Mouse (Mus musculus): ENCODE results near the gene Fras1. TPM values are rescaled to one million over a fixed set of nuclear protein-coding genes. Genes with fewer than 3 reads are reported as not detected.

Gene Fras1
- polyA plus RNA-seq, 1 experiment from 2014 or later, result 0.81 TPM

DNA sequence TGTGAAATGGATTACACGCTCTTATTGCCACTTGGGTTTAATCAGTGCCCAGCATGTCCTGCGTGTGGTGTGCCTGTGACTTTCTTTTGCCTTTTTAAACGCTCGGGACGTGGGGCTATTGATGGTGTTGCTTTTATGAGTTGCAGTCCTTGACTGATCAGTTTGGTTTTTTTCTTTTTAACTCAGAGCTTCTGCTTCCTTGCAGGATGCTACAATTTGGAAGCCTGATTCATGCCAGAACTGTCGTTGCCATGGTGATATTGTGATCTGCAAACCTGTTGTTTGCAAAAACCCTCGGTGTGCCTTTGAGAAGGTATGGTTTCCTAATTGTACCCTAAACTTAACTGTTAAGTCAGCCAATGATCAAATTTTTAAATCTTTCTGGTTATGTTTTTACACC, 154.5 kb downstream of the Fras1 start:
- Histone ChIP-seq H3K4me1 (replicated peaks) (no peaks in the 10 kb centered on the region), H3K9me3 (replicated peaks) (no peaks in the 10 kb centered on the region), H3K9ac (no peak overlapping the region), H3K27me3 (no peaks in the 10 kb centered on the region), H3K36me3 (replicated peaks) (no peaks in the 10 kb centered on the region), H3K4me2 (no peak overlapping the region), H3K27ac (replicated peaks) (no peak overlapping the region), H3K4me3 (replicated peaks) (no peak overlapping the region)
- ATAC-seq (ENCODE audit: insufficient read depth), result no peak
- 66% methylated on average over 7 of the region's 7 CpGs for WGBS (ENCODE audit: insufficient replicate concordance)

DNA sequence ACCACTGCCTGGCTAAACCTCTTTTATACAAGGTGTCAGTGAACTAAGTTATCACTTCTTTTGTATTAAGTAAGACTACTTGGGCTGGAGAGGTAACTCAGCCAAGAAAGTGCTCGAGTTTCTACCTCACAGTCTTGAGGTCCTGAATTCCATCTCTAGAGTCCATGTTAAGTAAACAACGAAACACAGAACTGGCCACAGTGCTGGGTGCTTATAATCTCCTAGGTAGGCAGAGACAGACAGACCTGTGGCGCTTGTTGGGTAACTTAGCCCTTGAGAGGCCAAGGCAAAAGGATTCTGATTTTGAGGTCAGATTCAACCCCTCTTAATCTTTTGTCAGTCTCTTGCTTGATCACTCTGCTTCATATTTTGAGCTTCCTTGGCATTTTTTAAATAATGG, 156.8 kb downstream of the Fras1 start:
- no peak overlapping the region for H3K4me2 ChIP-seq
- WGBS (ENCODE audit: insufficient replicate concordance), result 48% methylated on average over 3 of the region's 3 CpGs
- no peaks in the 10 kb centered on the region for H3K4me1 ChIP-seq (replicated peaks)
- no peak overlapping the region for H3K4me3 ChIP-seq (replicated peaks)
- no peak overlapping the region for H3K9ac ChIP-seq
- ATAC-seq (ENCODE audit: insufficient read depth), result no peak
- no peak overlapping the region for H3K27ac ChIP-seq (replicated peaks)
- no peaks in the 10 kb centered on the region for H3K9me3 ChIP-seq (replicated peaks)
- H3K27me3 ChIP-seq, result no peaks in the 10 kb centered on the region
- H3K36me3 ChIP-seq (replicated peaks), result no peaks in the 10 kb centered on the region

DNA sequence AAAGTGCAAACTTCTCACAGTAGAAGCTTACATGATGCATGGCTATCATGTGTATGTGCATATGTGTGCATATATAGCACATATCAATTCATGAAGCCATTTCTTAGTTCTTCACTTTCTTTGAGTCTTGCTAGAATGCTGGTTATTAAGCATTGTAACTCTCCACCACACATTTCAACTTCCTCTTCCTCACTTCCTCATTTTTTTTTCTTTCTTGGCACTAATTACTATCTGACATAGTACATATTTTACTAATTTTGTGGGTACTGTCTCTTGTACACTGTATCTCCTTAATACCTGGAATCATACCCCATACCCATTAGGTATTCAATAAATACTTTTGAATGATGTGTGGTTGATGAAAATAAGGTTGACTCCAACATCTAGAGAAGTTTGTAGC, 158.2 kb downstream of the Fras1 start:
- no peak for ATAC-seq (ENCODE audit: insufficient read depth)
- H3K4me1 ChIP-seq (replicated peaks), result no peaks in the 10 kb centered on the region
- no peak overlapping the region for H3K9ac ChIP-seq
- H3K4me2 ChIP-seq, result no peak overlapping the region
- no peak overlapping the region for H3K27ac ChIP-seq (replicated peaks)
- H3K27me3 ChIP-seq, result no peaks in the 10 kb centered on the region
- H3K9me3 ChIP-seq (replicated peaks), result no peaks in the 10 kb centered on the region
- H3K36me3 ChIP-seq (replicated peaks), result no peaks in the 10 kb centered on the region
- H3K4me3 ChIP-seq (replicated peaks), result no peak overlapping the region

DNA sequence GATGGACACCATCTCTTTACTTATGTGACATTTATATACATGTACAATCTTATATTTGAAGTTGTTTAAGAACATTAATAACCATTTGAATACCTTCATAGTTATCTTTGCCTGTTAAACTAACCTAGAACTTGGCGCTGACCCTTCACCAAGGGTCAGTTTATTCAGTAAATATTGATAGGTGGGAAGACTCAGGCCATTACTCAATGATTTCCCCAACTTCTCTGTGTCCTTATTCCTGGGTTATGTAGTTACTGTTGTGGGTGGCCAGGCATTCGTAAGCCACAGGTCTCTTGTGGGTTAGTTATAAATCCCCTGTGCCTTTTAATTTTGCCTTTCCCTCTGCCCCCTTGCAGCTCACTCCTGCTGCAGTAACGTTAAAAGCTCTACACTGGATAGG, 162.8 kb downstream of the Fras1 start:
- no peaks in the 10 kb centered on the region for H3K36me3 ChIP-seq (replicated peaks)
- WGBS (ENCODE audit: insufficient replicate concordance), result 44% methylated on average over 3 of the region's 3 CpGs
- H3K9ac ChIP-seq, result no peak overlapping the region
- H3K27ac ChIP-seq (replicated peaks), result no peak overlapping the region
- H3K27me3 ChIP-seq, result no peaks in the 10 kb centered on the region
- no peaks in the 10 kb centered on the region for H3K4me1 ChIP-seq (replicated peaks)
- H3K4me3 ChIP-seq (replicated peaks), result no peak overlapping the region
- no peaks in the 10 kb centered on the region for H3K9me3 ChIP-seq (replicated peaks)
- ATAC-seq (ENCODE audit: insufficient read depth), result no peak
- H3K4me2 ChIP-seq, result peak overlapping the region; percentile 32

DNA sequence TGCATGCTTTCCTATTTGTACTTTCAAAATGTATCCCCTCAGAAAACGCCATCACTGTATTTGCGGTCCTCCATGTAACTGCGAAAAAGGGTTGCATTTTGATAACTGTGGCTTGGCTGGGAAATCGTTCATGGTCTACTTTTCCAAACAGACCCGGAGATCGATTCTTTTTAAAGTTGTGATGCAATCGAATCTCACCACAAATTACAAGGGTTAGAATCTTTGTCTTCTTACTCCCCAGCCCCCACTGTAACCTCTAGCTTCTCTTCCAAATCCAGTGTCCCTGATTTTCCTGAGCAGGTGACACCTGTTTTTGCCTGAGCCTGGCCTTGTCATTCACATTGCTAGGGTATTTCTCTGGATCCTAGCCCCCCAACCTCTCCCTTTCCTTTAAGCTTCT, 163.2 kb downstream of the Fras1 start:
- Histone ChIP-seq H3K27ac (replicated peaks) (no peak overlapping the region), H3K4me3 (replicated peaks) (no peak overlapping the region), H3K4me2 (peak overlapping the region; percentile 32), H3K36me3 (replicated peaks) (no peaks in the 10 kb centered on the region), H3K9me3 (replicated peaks) (no peaks in the 10 kb centered on the region), H3K27me3 (no peaks in the 10 kb centered on the region), H3K4me1 (replicated peaks) (no peaks in the 10 kb centered on the region), H3K9ac (no peak overlapping the region)
- ATAC-seq (ENCODE audit: insufficient read depth), result no peak
- WGBS (ENCODE audit: insufficient replicate concordance), result 63% methylated on average over 7 of the region's 7 CpGs

DNA sequence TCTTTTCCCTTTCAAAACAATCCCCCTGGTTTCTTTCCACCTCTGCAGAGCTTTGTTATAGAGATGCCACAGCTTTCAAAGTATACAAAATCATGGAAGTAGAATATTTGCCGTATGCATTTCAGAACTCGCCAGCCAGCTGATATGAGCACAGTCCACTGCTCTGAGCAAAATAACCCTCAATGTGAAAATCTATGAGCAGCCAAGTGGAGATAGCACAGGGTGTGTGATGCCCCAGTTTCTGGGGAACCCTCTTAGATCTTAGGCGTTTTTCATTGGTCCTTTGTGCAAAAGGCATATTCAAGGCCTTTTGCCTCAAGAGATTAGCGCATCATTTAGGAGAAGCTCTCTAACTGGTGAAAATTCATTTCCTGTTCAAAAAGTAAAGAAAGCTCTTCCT, 170.4 kb downstream of the Fras1 start:
- ATAC-seq (ENCODE audit: insufficient read depth), result no peak
- WGBS (ENCODE audit: insufficient replicate concordance), result 64% methylated on average over 4 of the region's 4 CpGs

DNA sequence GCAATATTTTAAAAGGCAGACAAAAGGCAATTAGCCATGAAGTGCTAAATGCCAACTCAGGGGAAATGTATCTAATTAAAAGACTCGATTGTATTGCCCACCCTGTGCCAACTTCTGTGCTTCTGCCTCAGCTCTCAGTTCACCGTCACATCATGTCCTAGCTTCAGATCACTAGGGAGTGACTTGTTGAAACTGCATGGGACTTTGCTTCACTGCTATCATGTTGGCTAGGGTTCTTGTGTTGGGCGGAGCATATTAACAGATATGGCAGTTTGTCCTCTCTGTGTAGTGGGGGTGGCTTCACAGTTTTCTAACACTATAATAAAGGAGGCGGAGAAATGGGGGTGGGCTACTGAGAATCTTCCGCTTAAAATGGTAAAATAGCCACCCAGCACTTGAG, 172.2 kb downstream of the Fras1 start:
- Histone ChIP-seq H3K4me3 (replicated peaks) (no peak overlapping the region), H3K4me1 (replicated peaks) (no peaks in the 10 kb centered on the region), H3K36me3 (replicated peaks) (no peaks in the 10 kb centered on the region), H3K27ac (replicated peaks) (no peak overlapping the region), H3K9ac (no peak overlapping the region), H3K4me2 (no peak overlapping the region), H3K9me3 (replicated peaks) (no peaks in the 10 kb centered on the region), H3K27me3 (no peaks in the 10 kb centered on the region)
- 63% methylated on average over 5 of the region's 5 CpGs for WGBS (ENCODE audit: insufficient replicate concordance)
- ATAC-seq (ENCODE audit: insufficient read depth), result no peak

More for the DNA sequence above, 170.4 kb downstream of the Fras1 start:
- Histone ChIP-seq H3K9ac (no peak overlapping the region), H3K4me2 (no peak overlapping the region), H3K36me3 (replicated peaks) (no peaks in the 10 kb centered on the region), H3K4me1 (replicated peaks) (no peaks in the 10 kb centered on the region), H3K27me3 (no peaks in the 10 kb centered on the region), H3K27ac (replicated peaks) (no peak overlapping the region), H3K4me3 (replicated peaks) (no peak overlapping the region), H3K9me3 (replicated peaks) (no peaks in the 10 kb centered on the region)

DNA sequence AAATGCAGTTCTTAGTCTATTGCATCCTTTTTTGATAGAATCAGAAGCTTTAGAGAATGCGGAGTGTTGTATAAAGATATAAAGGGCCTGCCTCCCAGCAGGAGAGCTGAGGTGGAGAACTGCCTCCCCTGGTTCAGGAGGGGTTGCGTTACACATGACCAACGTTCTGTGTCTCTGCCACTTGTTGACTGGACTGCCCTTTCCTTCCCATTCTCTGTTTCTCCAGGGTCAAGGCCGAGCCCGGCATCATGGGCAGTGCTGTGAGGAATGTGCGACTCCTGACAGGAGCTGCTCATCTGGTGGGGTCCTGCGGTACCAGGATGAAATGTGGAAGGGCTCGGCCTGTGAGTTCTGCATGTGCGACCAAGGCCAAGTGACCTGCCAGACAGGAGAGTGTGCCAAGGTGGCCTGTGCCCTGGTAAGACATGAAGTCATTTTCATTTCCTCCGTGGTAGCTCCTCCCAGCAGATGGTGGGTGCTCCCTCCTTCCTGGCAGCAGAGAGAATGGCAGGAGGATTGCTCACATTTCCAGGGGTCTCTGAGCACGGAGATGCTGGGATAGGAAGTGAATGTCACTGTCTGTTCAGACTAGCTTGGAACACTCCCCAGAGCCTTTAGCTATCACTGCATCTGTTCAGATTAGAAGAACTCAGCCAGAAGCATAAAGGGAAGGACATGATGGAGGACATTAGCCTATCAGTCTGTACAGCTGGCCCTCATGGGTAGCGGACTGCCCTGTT, 181.4 kb downstream of the Fras1 start:
- H3K9ac ChIP-seq, result no peak overlapping the region
- H3K4me3 ChIP-seq (replicated peaks), result no peak overlapping the region
- H3K36me3 ChIP-seq (replicated peaks), result no peaks in the 10 kb centered on the region
- no peak overlapping the region for H3K27ac ChIP-seq (replicated peaks)
- no peaks in the 10 kb centered on the region for H3K4me1 ChIP-seq (replicated peaks)
- WGBS (ENCODE audit: insufficient replicate concordance), result 69% methylated on average over 12 of the region's 12 CpGs
- H3K9me3 ChIP-seq (replicated peaks), result no peaks in the 10 kb centered on the region
- H3K4me2 ChIP-seq, result no peak overlapping the region
- ATAC-seq (ENCODE audit: insufficient read depth), result no peak
- no peaks in the 10 kb centered on the region for H3K27me3 ChIP-seq

DNA sequence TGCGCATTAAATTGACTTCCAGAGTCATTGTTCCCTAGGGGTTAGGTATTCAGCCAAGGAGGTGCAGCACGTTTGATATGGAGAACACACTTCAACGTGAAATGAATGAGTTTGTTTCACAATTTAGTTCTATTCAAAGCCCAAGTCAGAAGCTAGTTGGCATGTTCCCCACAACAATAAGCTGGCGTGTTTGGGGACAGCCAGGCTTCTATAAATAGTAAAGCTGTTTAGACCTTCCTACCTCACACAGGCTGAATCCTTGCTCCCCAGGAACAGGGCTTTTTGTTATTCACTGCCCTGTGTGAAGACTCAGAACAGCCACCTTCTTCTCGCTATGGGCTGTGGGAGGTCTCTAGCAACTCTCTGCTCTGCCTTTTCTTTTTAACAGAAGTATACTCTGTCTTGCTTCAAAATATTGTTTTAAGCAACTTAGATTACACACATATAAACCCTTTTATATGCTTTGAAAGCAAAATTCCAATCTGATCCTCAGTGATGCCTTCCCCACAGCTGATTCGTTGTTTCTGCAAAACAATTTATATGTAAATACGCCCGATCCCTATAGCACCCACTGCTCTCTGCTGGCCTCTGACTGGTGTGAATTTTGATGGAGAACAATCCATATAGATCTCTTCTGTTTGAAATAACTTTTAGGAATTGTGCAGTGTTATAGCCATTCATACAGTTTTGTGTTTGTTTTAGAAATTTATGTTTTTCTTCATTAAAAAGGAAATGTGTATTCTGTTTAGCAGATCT, 184.5 kb downstream of the Fras1 start:
- no peaks in the 10 kb centered on the region for H3K36me3 ChIP-seq (replicated peaks)
- 46% methylated on average over 8 of the region's 8 CpGs for WGBS (ENCODE audit: insufficient replicate concordance)
- H3K9ac ChIP-seq, result no peak overlapping the region
- no peaks in the 10 kb centered on the region for H3K4me1 ChIP-seq (replicated peaks)
- H3K4me2 ChIP-seq, result no peak overlapping the region
- H3K9me3 ChIP-seq (replicated peaks), result no peaks in the 10 kb centered on the region
- H3K27me3 ChIP-seq, result no peaks in the 10 kb centered on the region
- no peak overlapping the region for H3K4me3 ChIP-seq (replicated peaks)
- no peak for ATAC-seq (ENCODE audit: insufficient read depth)
- H3K27ac ChIP-seq (replicated peaks), result no peak overlapping the region

DNA sequence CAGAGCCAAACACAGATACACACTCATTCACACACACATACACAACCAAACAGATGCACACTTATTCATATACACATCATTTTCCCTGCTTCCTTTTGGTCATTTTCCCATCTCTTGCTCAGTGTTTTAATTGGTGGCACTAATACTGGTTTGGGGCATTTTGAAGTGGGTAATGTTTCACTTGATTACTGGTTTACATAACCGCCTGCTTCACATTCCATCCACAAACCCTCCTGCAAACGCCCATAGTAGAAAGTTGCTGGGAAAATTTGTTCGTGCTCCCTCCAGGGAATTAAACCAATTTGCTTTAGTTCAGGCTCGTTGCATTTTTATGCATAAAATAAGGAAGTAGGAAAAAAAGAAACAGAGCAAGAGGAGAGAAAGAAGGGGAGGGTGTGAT, 200.8 kb downstream of the Fras1 start:
- WGBS (ENCODE audit: insufficient replicate concordance), result 57% methylated on average over 4 of the region's 4 CpGs
- H3K9ac ChIP-seq, result no peak overlapping the region
- no peak overlapping the region for H3K27ac ChIP-seq (replicated peaks)
- H3K4me1 ChIP-seq (replicated peaks), result no peaks in the 10 kb centered on the region
- H3K4me2 ChIP-seq, result no peak overlapping the region
- no peak for ATAC-seq (ENCODE audit: insufficient read depth)
- no peak overlapping the region for H3K4me3 ChIP-seq (replicated peaks)
- H3K9me3 ChIP-seq (replicated peaks), result no peaks in the 10 kb centered on the region
- no peaks in the 10 kb centered on the region for H3K36me3 ChIP-seq (replicated peaks)
- no peaks in the 10 kb centered on the region for H3K27me3 ChIP-seq

DNA sequence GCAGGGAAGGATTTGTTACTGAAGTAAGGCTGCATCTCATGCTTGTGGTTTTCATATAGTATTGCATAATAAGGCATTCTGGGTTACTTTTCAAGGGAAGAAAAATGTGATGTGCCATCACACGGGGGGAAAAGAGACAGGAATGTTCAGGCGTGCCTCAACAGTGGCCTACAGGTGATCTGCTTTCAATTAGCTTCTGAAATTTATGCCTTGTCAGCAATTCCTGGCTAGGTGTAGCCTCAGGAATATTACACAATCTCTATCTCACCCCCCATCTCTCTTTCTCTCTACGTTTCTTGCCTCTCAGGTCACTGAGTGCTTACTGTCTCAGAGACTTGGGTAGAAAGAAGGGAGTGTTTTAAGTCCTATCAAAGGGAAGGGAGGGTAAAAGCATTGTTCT, 204.9 kb downstream of the Fras1 start:
- no peak overlapping the region for H3K4me3 ChIP-seq (replicated peaks)
- no peaks in the 10 kb centered on the region for H3K36me3 ChIP-seq (replicated peaks)
- no peak overlapping the region for H3K4me2 ChIP-seq
- H3K4me1 ChIP-seq (replicated peaks), result no peaks in the 10 kb centered on the region
- no peak overlapping the region for H3K27ac ChIP-seq (replicated peaks)
- whole genome bisulfite sequencing (ENCODE audit: insufficient replicate concordance), result 51% methylated on average over 3 of the region's 3 CpGs
- no peak for ATAC-seq (ENCODE audit: insufficient read depth)
- no peaks in the 10 kb centered on the region for H3K9me3 ChIP-seq (replicated peaks)
- H3K9ac ChIP-seq, result no peak overlapping the region
- H3K27me3 ChIP-seq, result no peaks in the 10 kb centered on the region

DNA sequence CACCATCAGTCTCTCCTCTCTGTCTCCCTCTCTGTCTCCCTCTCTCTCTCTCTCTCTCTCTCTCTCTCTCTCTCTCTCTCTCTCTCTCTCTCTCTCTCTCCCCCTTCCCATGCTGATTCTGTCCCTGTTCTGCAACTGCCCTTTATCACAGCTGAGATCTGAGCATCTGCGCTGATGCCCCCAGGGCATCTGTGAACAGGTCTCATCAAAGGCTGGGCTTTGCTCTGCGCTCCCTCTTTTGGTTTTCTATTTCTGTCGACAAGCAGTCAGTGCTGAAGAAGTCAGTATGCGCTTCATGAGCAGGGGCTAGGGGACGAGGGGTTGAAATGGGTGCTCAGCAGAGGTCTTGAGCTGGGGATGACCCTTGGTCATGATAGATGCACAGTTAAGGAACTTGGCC, 206.2 kb downstream of the Fras1 start:
- no peak for ATAC-seq (ENCODE audit: insufficient read depth)
- H3K4me3 ChIP-seq (replicated peaks), result no peak overlapping the region
- H3K9me3 ChIP-seq (replicated peaks), result no peaks in the 10 kb centered on the region
- no peaks in the 10 kb centered on the region for H3K4me1 ChIP-seq (replicated peaks)
- H3K27me3 ChIP-seq, result no peaks in the 10 kb centered on the region
- no peak overlapping the region for H3K4me2 ChIP-seq
- WGBS (ENCODE audit: insufficient replicate concordance), result 56% methylated on average over 5 of the region's 5 CpGs
- H3K27ac ChIP-seq (replicated peaks), result no peak overlapping the region
- no peaks in the 10 kb centered on the region for H3K36me3 ChIP-seq (replicated peaks)
- no peak overlapping the region for H3K9ac ChIP-seq

Data from liver, embryonic 15.5 days (tissue).